Mouse (Mus musculus) neural tube, embryonic 10.5 days (tissue): ENCODE measurements around the gene Cfap221.
A peak's percentile ranks its signal among the peaks of the same experiment; 100 is the strongest.

Experiments used
- DNase-seq: peaks from one replicate; pipeline ENCODE4 v3.0.0-alpha.2; 2017; ENCODE audit warnings: low spot score; ENCODE audit errors: extremely low spot score

Cfap221 gene

DNA sequence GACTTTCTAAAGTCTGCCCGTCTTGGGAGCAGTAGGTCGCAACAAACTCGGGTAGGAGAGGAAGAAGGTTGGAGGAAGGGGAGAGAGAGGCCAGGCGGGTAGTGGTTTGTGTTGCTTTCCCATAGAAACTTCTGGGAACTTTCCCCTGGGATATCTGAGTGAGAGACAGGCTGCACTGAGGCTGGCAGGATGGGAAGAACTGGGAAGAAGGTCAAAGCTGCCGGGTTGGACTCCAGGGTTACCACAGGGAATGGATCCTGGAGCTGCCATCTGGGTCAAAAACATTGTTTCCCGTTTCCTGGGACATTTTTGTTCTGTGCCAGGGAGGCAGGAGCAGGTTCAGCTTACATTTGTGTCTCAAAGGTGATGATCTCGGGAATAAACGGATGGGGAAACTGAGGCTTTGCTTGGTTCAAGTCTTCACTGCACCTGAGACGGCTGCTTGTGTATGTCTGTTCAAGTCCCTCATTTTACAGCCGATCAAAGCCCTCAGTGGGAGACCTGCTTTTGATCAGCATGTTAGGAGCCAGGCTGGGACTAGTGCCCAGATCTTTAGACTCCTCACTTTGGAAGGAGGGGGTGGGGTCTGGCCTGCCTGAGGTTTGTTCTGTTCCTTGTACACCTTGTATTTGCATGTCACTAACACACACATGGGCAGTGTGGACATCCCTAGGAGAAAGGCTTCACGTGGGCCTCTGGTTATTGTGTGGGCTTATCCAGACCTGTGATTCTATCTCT, 11.0 kb upstream of the Cfap221 start:
- no peak for DNase-seq

DNA sequence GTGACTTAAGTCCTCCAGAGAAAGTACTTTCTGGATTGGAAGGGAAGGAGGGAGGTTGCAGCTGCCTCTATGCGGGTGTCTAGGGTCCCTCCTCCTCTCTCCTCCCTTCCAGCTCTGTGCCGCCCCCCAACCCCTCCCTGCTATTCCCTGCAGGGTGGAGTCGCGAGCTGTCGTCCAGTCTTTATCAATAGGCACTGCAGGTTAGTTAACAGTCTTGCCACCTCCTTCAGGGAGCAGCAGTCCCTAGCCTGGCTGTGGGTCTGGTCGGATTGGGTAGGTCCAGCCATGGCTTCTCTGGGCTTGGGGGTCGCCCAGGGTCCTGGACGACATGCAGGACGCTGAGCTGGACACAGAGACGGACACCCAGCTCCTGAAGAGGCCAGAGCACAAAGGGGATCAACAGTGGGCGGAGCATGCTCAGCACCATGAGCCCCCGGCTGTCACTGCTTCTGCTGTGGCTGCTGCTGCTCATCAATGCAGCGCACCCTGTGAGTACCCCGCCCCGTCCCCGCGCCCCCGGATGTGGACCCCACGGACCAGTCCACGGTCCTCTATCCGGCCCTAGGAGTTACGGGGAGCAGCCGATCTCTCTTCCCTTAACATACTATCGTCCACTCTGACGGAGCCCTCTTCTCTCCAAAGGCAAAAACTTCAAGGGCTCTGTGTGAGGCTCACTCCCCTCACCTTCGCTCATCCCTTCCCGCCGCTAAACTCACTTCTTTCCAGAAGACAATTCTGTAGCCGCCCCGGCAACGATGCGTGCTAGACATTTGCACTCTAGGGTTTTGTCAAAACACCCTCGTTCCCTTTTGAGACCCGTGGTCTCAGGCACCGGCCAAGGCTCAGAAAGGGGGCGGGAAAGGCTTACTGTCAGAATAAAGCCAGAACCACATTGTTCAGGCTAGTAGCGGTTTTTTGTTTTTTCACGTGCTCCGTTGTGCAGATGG, 10.1 kb upstream of the Cfap221 start, which contains the start of gene Sctr:
TSS of gene Sctr (plus strand) at position 51 of the 947 bp plus-strand sequence.
- peak; percentile 60 for DNase-seq

- DNase-seq, result peak; percentile 26
These were observed 610 bp upstream of the Cfap221 start for GRCm38 (mm10) chr1:119997644-119998043.

DNA sequence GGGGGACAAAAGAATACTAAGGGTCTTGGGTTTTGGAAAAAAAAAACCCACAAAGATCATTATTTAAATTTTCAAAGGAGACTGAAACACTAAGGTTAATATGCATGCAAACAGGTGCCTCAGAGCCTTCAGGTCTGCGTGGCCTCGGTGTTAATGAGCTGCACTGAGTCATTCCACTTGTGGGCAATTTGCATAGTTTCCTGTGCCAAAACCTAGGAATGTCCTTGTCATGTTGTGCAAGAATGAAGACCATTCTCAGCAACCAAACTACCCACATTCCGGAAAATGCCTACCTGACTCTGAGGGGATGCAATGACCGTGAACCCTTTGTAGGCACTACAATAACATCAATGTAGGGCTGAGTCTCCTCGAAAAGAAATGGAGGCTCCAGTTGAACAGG, 10.5 kb downstream of the Cfap221 start:
- DNase-seq, result no peak

DNA sequence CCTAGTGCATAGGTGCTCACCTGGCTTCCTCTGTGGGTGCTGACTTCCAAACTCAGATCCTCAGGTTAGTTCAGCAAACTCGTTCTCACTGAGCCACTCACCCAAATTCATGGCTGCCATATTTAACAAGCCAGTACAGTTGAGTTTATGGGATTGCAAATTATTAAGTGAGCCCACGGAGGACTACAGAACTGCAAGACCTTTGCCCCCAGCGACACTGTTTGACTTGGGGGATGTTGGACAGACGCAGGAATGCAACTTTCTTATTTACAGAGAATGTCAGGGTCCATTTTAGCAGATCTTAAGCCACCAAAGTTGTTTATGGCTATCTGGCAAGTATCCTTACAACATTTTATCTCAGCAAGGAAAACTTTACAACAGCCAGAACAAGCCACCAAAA, 21.9 kb downstream of the Cfap221 start:
- DNase-seq, result no peak

- no peak for DNase-seq
These were observed 23.9 kb downstream of the Cfap221 start for GRCm38 (mm10) chr1:119973117-119973516.

GRCm38 (mm10) chr1:119965804-119966514, 31.1 kb downstream of the Cfap221 start:
- DNase-seq, result no peak

GRCm38 (mm10) chr1:119959920-119960319, 37.1 kb downstream of the Cfap221 start:
- DNase-seq, result no peak

- DNase-seq, result no peak
These were observed 37.6 kb downstream of the Cfap221 start for GRCm38 (mm10) chr1:119959464-119959863.

DNA sequence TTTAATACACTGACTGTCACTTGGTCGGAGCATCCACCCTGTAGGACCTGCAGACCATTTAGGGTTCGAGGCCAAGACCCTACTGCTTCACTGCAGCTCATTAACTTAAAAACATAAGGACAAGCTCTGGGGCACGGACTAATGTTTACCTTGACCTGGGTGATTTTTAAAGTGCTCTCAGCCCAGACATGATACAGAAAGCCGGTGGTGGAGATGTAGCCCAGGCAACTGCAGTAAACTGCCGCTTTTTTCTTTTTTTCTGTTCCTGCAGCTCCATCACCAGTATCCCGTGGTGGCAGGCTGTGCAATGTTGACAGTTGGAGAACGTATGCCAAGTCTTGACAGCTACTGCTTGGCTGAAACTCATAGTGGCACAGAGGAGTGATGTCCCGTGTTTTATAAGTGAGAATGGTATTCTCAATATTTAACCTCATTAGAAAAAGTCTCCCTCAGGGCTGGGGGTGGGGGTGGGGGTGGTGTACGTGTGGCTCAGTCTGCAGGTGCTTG, 39.3 kb downstream of the Cfap221 start:
- DNase-seq, result no peak

DNA sequence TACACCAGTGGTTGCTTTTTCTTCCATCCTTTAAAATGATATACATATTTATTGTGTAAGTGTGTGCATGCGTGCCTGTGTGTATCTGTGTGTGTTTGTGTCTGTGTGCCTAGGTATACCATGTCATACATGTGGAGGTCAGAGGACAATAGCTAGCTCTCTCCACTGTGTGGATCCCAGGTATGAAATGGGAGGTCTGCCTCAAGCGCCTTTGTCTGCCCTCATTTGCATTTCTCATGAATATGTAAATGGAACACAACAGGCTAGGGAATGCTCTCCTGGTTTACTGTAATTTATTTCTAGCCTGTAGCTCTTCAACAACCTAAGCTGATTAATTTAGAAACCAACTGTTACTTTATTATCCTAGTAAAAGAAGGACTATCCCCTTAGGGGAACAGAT, 42.4 kb downstream of the Cfap221 start:
- DNase-seq, result no peak

GRCm38 (mm10) chr1:119953456-119953855, 43.6 kb downstream of the Cfap221 start:
- DNase-seq, result no peak

DNA sequence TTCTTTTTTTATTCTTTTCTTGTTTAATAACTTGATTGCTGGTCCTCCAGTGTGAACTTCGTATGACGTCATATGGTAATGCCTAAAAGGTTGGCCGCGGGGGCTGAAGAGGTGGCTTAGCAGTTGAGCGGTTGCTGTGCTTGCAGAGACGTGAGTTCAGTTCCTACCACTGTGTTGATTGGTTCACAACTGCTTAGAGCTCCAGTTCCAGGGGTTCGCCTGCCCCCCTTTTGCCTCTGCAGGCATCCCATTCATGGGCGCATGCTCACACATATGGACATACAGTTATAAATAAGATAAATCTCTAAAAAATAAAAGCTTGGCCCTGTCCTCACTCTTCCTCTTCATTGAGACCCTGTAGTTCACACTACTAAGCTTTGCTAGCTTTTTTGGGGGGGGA, 46.9 kb downstream of the Cfap221 start:
- DNase-seq, result no peak

- DNase-seq, result no peak
These were observed 60.2 kb downstream of the Cfap221 start for GRCm38 (mm10) chr1:119936861-119937260.

GRCm38 (mm10) chr1:119931421-119932150, 65.4 kb downstream of the Cfap221 start:
- DNase-seq, result no peak

GRCm38 (mm10) chr1:119929715-119930114, 67.3 kb downstream of the Cfap221 start:
- no peak for DNase-seq

DNA sequence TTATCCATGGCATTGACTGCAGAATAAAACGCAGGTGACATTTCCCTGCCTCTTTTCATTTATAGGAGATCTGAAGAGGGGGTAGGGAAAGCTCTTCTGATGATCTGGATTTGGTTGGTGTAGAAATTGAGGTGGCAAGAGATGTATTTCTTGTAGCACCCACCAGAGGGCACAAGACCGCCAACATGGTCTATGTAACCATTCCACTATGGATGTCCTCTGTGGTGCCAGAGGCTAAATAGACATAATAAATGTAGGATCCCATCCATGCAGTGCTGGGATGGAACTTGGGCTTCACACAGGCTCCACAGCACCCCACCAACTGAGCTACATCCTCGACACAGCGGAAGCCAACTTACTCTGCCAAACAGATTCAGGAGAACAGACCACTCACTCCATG, 77.7 kb downstream of the Cfap221 start:
- DNase-seq, result no peak

GRCm38 (mm10) chr1:119916823-119917371, 80.1 kb downstream of the Cfap221 start:
- no peak for DNase-seq

DNA sequence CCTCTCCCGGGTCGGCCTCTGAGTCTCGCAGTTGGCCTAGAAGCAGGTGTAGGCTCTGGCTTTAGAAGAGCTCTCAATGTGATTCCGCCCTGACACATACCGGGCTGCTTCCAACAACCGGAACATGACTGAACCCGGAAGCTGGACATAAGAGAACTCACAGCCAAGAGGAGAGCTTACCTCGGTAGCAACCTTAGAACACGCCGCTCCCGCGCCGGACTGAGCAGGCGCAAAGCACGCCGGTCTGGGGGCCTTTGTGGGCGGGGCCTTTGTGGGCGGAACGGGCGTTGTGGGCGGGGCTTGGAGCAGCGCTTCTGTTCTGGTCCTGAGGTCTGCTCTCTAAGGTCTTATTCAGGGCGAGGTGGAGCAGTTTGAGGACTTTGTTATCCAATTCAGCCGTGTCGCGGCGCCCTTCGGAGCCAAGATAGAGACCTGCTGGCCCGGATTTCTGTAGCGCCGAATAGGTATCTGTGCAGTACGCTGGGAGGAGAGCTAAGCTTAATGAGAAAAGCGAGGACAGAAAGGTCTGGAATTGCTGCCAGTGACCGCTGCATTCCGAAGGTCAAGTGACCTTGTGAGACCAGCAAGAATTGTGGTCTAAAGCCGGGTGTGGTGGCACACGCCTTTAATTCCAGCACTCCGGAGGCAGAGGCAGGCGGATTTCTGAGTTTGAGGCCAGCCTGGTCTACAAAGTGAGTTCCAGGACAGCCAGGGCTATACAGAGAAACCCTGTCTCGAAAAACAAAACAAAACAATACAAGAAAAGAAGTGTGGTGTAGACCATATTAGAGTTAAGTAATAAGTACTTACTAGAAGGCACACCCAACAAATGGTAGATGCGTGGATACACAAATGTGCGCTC, 83.8 kb downstream of the Cfap221 start, which contains the start of gene Tmem177:
TSS of gene Tmem177 (minus strand) at position 256 of the 862 bp plus-strand sequence.
- peak; percentile 94 for DNase-seq
